Mouse (Mus musculus) cerebellum, postnatal 25 days (tissue): ENCODE data around the gene Arhgap42.
A peak's percentile ranks its signal among the peaks of the same experiment; 100 is the strongest.

ENCODE experiments used
- DNase-seq, 2 experiments: peaks; one replicate each; pipeline ENCODE4 v3.0.0; 2021; ENCODE audit warnings: mixed read lengths in 2 of 2

Gene Arhgap42

GRCm38 (mm10) chr9:9142144-9142543, 96.8 kb downstream of the Arhgap42 start:
- DNase-seq = no peak

GRCm38 (mm10) chr9:9128996-9129694, 109.8 kb downstream of the Arhgap42 start:
- no peak for DNase-seq

- DNase-seq = no peak
Measured at GRCm38 (mm10) chr9:9127041-9127755, 111.7 kb downstream of the Arhgap42 start.

GRCm38 (mm10) chr9:9124156-9124555, 114.7 kb downstream of the Arhgap42 start:
- no peak for DNase-seq

- no peak for DNase-seq
Measured at GRCm38 (mm10) chr9:9114266-9114665, 124.6 kb downstream of the Arhgap42 start.

GRCm38 (mm10) chr9:9113847-9114246, 125.1 kb downstream of the Arhgap42 start:
- no peak for DNase-seq

GRCm38 (mm10) chr9:9112921-9113320, 126.0 kb downstream of the Arhgap42 start:
- no peak for DNase-seq

GRCm38 (mm10) chr9:9107697-9108096, 131.2 kb downstream of the Arhgap42 start:
- no peak for DNase-seq

- DNase-seq = no peak
Measured at GRCm38 (mm10) chr9:9104761-9105160, 134.1 kb downstream of the Arhgap42 start.

- DNase-seq = no peak
Measured at GRCm38 (mm10) chr9:9102158-9102514, 136.8 kb downstream of the Arhgap42 start.

GRCm38 (mm10) chr9:9101482-9102157, 137.3 kb downstream of the Arhgap42 start:
- DNase-seq = no peak

GRCm38 (mm10) chr9:9101055-9101454, 137.8 kb downstream of the Arhgap42 start:
- no peak for DNase-seq

- no peak for DNase-seq
Measured at GRCm38 (mm10) chr9:9097835-9098234, 141.1 kb downstream of the Arhgap42 start.

- DNase-seq = no peak
Measured at GRCm38 (mm10) chr9:9096761-9097160, 142.1 kb downstream of the Arhgap42 start.

GRCm38 (mm10) chr9:9093096-9093495, 145.8 kb downstream of the Arhgap42 start:
- no peak for DNase-seq

GRCm38 (mm10) chr9:9083441-9083840, 155.5 kb downstream of the Arhgap42 start:
- DNase-seq = no peak

- no peak for DNase-seq
Measured at GRCm38 (mm10) chr9:9052920-9053319, 186.0 kb downstream of the Arhgap42 start.

- DNase-seq = peak in 1 of 2 experiments; percentile 23
Measured at GRCm38 (mm10) chr9:9051184-9051583, 187.7 kb downstream of the Arhgap42 start.

- DNase-seq = peak in 1 of 2 experiments; percentile 3
Measured at GRCm38 (mm10) chr9:9049202-9049601, 189.7 kb downstream of the Arhgap42 start.

GRCm38 (mm10) chr9:9041009-9041408, 197.9 kb downstream of the Arhgap42 start:
- no peak for DNase-seq

GRCm38 (mm10) chr9:9037017-9037671, 201.8 kb downstream of the Arhgap42 start:
- no peak for DNase-seq

- DNase-seq = no peak
Measured at GRCm38 (mm10) chr9:9027904-9028303, 211.0 kb downstream of the Arhgap42 start.

- no peak for DNase-seq
Measured at GRCm38 (mm10) chr9:9027445-9027844, 211.5 kb downstream of the Arhgap42 start.
